Mouse (Mus musculus) B cell, adult 62 days (primary cell): ENCODE measurements around the gene Otog. TPM values are rescaled to one million over a fixed set of nuclear protein-coding genes. Genes with fewer than 3 reads are reported as not detected.

Source experiments
- total RNA-seq: library from RNA; stranded (reverse); gene quantifications from 4 replicates; pipeline ENCODE4 v1.2.4, GENCODE M21; 2023

Otog gene
- not detected in 4 replicates for total RNA-seq

GRCm38 (mm10) chr7:46240696-46241095, at the start of gene Otog:
TSS of gene Otog (plus strand) at chr7:46240987.

GRCm38 (mm10) chr7:46238346-46238745, 2.4 kb upstream of the Otog start, which contains the start of gene Ush1c:
TSS of gene Ush1c (minus strand) at chr7:46238503.

Other genes starting within 250 kb of the Otog start
- not detected in 4 replicates for gene Abcc6, start 210.7 kb upstream of the Otog start, total RNA-seq
- 43.0 to 50.9 TPM (median 45.5 TPM) in 4 replicates for gene Nomo1, start 207.3 kb upstream of the Otog start, total RNA-seq
- not detected in 4 replicates for gene Kcnj11, start 140.2 kb upstream of the Otog start, total RNA-seq
- 0.09 TPM in 1 of 4 replicates, not detected in the others for gene Abcc8, start 61.0 kb upstream of the Otog start, total RNA-seq
- not detected in 4 replicates for gene Ush1c, start 2.5 kb upstream of the Otog start, total RNA-seq
- 0.30 TPM in 1 of 4 replicates, not detected in the others for gene Myod1, start 135.5 kb downstream of the Otog start, total RNA-seq
- gene Kcnc1, start 155.5 kb downstream of the Otog start, total RNA-seq = 0.17 to 0.53 TPM (median 0.36 TPM) in 4 replicates